Mouse (Mus musculus) adrenal gland (tissue): Measurements from ENCODE around the gene Gm43720.

ENCODE experiments used
- intact Hi-C: fragments of 180-260 bp; cut with DNase I; formaldehyde crosslinking; loops from one replicate; pipeline ENCODE4 v1.15.1; 2025

Gm43720 gene

GRCm38 (mm10) chr5:138262582-138263240 is 17.0 kb downstream of the Gm43720 start:
- intact Hi-C loops, result loop anchor here (10.0 kb wide), 1 partner anchor 182 kb away; the partner anchor contains the start of gene Zfp157

GRCm38 (mm10) chr5:138262001-138262400 is 17.8 kb downstream of the Gm43720 start:
- intact Hi-C loops, result loop anchor here (10.0 kb wide), 1 partner anchor 183 kb away; the partner anchor contains the start of gene Zfp157

GRCm38 (mm10) chr5:138260834-138261233 is 18.9 kb downstream of the Gm43720 start:
- intact Hi-C loops, result loop anchor here (10.0 kb wide), 1 partner anchor 184 kb away; the partner anchor contains the start of gene Zfp157

- intact Hi-C loops, result loop anchor here (10.0 kb wide), 1 partner anchor 185 kb away; the partner anchor contains the start of gene Zfp157
Observed at GRCm38 (mm10) chr5:138260051-138260450, 19.7 kb downstream of the Gm43720 start.

GRCm38 (mm10) chr5:138258993-138259392 is 20.8 kb downstream of the Gm43720 start:
- intact Hi-C loops, result loop anchor here (5.0 kb wide), 1 partner anchor 37 kb away; no protein-coding TSS in a partner anchor

GRCm38 (mm10) chr5:138258542-138258941 is 21.2 kb downstream of the Gm43720 start:
- intact Hi-C loops, result loop anchor here (5.0 kb wide), 1 partner anchor 36 kb away; no protein-coding TSS in a partner anchor

GRCm38 (mm10) chr5:138258078-138258477 is 21.7 kb downstream of the Gm43720 start:
- intact Hi-C loops, result loop anchor here (5.0 kb wide), 1 partner anchor 36 kb away; no protein-coding TSS in a partner anchor

GRCm38 (mm10) chr5:138257585-138257978 is 22.2 kb downstream of the Gm43720 start:
- intact Hi-C loops, result loop anchor here (5.0 kb wide), 1 partner anchor 35 kb away; no protein-coding TSS in a partner anchor

GRCm38 (mm10) chr5:138256966-138257584 is 22.7 kb downstream of the Gm43720 start:
- intact Hi-C loops, result loop anchor here (5.0 kb wide), 1 partner anchor 35 kb away; no protein-coding TSS in a partner anchor

GRCm38 (mm10) chr5:138256094-138256467 is 23.7 kb downstream of the Gm43720 start:
- intact Hi-C loops, result loop anchor here (5.0 kb wide), 1 partner anchor 34 kb away; no protein-coding TSS in a partner anchor

GRCm38 (mm10) chr5:138255353-138256093 is 24.2 kb downstream of the Gm43720 start, which contains the start of gene Lamtor4:
TSS of gene Lamtor4 (plus strand) at chr5:138255482.
- intact Hi-C loops, result loop anchor here (5.0 kb wide), 1 partner anchor 33 kb away; no protein-coding TSS in a partner anchor

GRCm38 (mm10) chr5:138253061-138253460 is 26.7 kb downstream of the Gm43720 start:
- intact Hi-C loops, result no loop called here

GRCm38 (mm10) chr5:138251144-138251543 is 28.6 kb downstream of the Gm43720 start:
- intact Hi-C loops, result no loop called here

GRCm38 (mm10) chr5:138241511-138241910 is 38.2 kb downstream of the Gm43720 start:
- intact Hi-C loops, result no loop called here

GRCm38 (mm10) chr5:138234224-138234623 is 45.5 kb downstream of the Gm43720 start:
- intact Hi-C loops, result no loop called here

- intact Hi-C loops, result no loop called here
Observed at GRCm38 (mm10) chr5:138233778-138234177, 46.0 kb downstream of the Gm43720 start.

- intact Hi-C loops, result no loop called here
Observed at GRCm38 (mm10) chr5:138229511-138229910, 50.2 kb downstream of the Gm43720 start.

GRCm38 (mm10) chr5:138228026-138228425 is 51.7 kb downstream of the Gm43720 start:
- intact Hi-C loops, result no loop called here

GRCm38 (mm10) chr5:138227367-138227766 is 52.4 kb downstream of the Gm43720 start:
- intact Hi-C loops, result no loop called here

- intact Hi-C loops, result no loop called here
Observed at GRCm38 (mm10) chr5:138226491-138226890, 53.3 kb downstream of the Gm43720 start.

GRCm38 (mm10) chr5:138225700-138226099 is 54.1 kb downstream of the Gm43720 start, which contains the start of gene Nxpe5:
TSS of gene Nxpe5 (plus strand) at chr5:138225898.
- intact Hi-C loops, result no loop called here
